Mouse (Mus musculus): ENCODE measurements at regions not wholly inside any gene's neighbourhood (a gene's known extent, or its start where the extent isn't known, plus 50 kb on each side); places are given as distances from the start of the nearest gene placed in this dataset.
"Not testable (repeated sequence)": the region's sequence is repeated elsewhere in the genome, so short reads cannot be mapped to it uniquely, and the experiment has no call there.

- no peak for DNase-seq (ENCODE audit: low read depth, low spot score)
These were observed 209.3 kb downstream of the Plxna1 start for GRCm38 (mm10) chr6:89153027-89153662.

GRCm38 (mm10) chr6:89157501-89157900 lies 204.9 kb downstream of the Plxna1 start:
- no peak for DNase-seq (ENCODE audit: low read depth, low spot score)

- DNase-seq (ENCODE audit: low read depth, low spot score), result no peak
These were observed 202.4 kb downstream of the Plxna1 start for GRCm38 (mm10) chr6:89160051-89160450.

- no peak for DNase-seq (ENCODE audit: low read depth, low spot score)
These were observed 200.7 kb downstream of the Plxna1 start for GRCm38 (mm10) chr6:89161746-89162145.

- no peak for DNase-seq (ENCODE audit: low read depth, low spot score)
These were observed 192.9 kb downstream of the Plxna1 start for GRCm38 (mm10) chr6:89169520-89169919.

GRCm38 (mm10) chr6:89184920-89185319 lies 177.5 kb downstream of the Plxna1 start:
- DNase-seq (ENCODE audit: low read depth, low spot score), result not testable (repeated sequence)

GRCm38 (mm10) chr6:89200514-89201284 lies 161.7 kb downstream of the Plxna1 start:
- DNase-seq (ENCODE audit: low read depth, low spot score), result not testable (repeated sequence)

GRCm38 (mm10) chr6:89215021-89215420 lies 147.4 kb downstream of the Plxna1 start:
- no peak for DNase-seq (ENCODE audit: low read depth, low spot score)

GRCm38 (mm10) chr6:89235416-89236075 lies 126.9 kb downstream of the Plxna1 start:
- DNase-seq (ENCODE audit: low read depth, low spot score), result no peak

GRCm38 (mm10) chr6:89236226-89236625 lies 126.2 kb downstream of the Plxna1 start:
- no peak for DNase-seq (ENCODE audit: low read depth, low spot score)

- DNase-seq (ENCODE audit: low read depth, low spot score), result no peak
These were observed 125.4 kb downstream of the Plxna1 start for GRCm38 (mm10) chr6:89236892-89237646.

GRCm38 (mm10) chr6:89238871-89239270 lies 123.5 kb downstream of the Plxna1 start:
- no peak for DNase-seq (ENCODE audit: low read depth, low spot score)

GRCm38 (mm10) chr6:89239511-89239910 lies 122.9 kb downstream of the Plxna1 start:
- no peak for DNase-seq (ENCODE audit: low read depth, low spot score)

- no peak for DNase-seq (ENCODE audit: low read depth, low spot score)
These were observed 122.2 kb downstream of the Plxna1 start for GRCm38 (mm10) chr6:89240168-89240705.

- DNase-seq (ENCODE audit: low read depth, low spot score), result no peak
These were observed 119.8 kb downstream of the Plxna1 start for GRCm38 (mm10) chr6:89242371-89243288.

GRCm38 (mm10) chr6:89245506-89245905 lies 116.9 kb downstream of the Plxna1 start:
- DNase-seq (ENCODE audit: low read depth, low spot score), result no peak

- no peak for DNase-seq (ENCODE audit: low read depth, low spot score)
These were observed 116.2 kb downstream of the Plxna1 start for GRCm38 (mm10) chr6:89246261-89246660.

- DNase-seq (ENCODE audit: low read depth, low spot score), result no peak
These were observed 113.8 kb downstream of the Plxna1 start for GRCm38 (mm10) chr6:89248574-89248973.

GRCm38 (mm10) chr6:89249303-89249702 lies 113.1 kb downstream of the Plxna1 start:
- no peak for DNase-seq (ENCODE audit: low read depth, low spot score)

GRCm38 (mm10) chr6:89251641-89252040 lies 110.8 kb downstream of the Plxna1 start:
- no peak for DNase-seq (ENCODE audit: low read depth, low spot score)

Measured in retina, postnatal 7 days (tissue).